Mouse (Mus musculus): ENCODE results near the gene Itga2b. TPM values are rescaled to one million over a fixed set of nuclear protein-coding genes. Genes with fewer than 3 reads are reported as not detected.

Itga2b gene
- polyA plus RNA-seq (2017; shearing (Covaris generic)) = 1.3 TPM

GRCm38 (mm10) chr11:102469648-102470357, at the start of gene Itga2b:
TSS of gene Itga2b (minus strand) at chr11:102470122.

GRCm38 (mm10) chr11:102447497-102447896, 22.4 kb downstream of the Itga2b start, which contains the start of gene Fam171a2:
TSS of gene Fam171a2 (minus strand) at chr11:102447682.

GRCm38 (mm10) chr11:102430121-102431017, 39.6 kb downstream of the Itga2b start, which contains the start of gene Grn:
TSS of gene Grn (plus strand) at chr11:102430315.

GRCm38 (mm10) chr11:102407834-102408215, 62.1 kb downstream of the Itga2b start, which contains the start of gene Slc25a39:
TSS of gene Slc25a39 (minus strand) at chr11:102407946.

Other genes with a start within 250 kb of the Itga2b start
- 34.6 TPM for gene Hdac5, start 240.0 kb downstream of the Itga2b start, polyA plus RNA-seq (2017; shearing (Covaris generic))
- gene BC030867, start 221.2 kb downstream of the Itga2b start, polyA plus RNA-seq (2017; shearing (Covaris generic)) = 0.25 TPM
- gene Asb16, start 201.4 kb downstream of the Itga2b start, polyA plus RNA-seq (2017; shearing (Covaris generic)) = not detected
- 60.1 TPM for gene Tmub2, start 185.2 kb downstream of the Itga2b start, polyA plus RNA-seq (2017; shearing (Covaris generic))
- 19.2 TPM for gene Atxn7l3, start 173.5 kb downstream of the Itga2b start, polyA plus RNA-seq (2017; shearing (Covaris generic))
- 138 TPM for gene Ubtf, start 150.4 kb downstream of the Itga2b start, polyA plus RNA-seq (2017; shearing (Covaris generic))
- gene Slc4a1, start 103.9 kb downstream of the Itga2b start, polyA plus RNA-seq (2017; shearing (Covaris generic)) = 0.13 TPM
- gene Rundc3a, start 76.7 kb downstream of the Itga2b start, polyA plus RNA-seq (2017; shearing (Covaris generic)) = 28.6 TPM
- 84.5 TPM for gene Slc25a39, start 62.2 kb downstream of the Itga2b start, polyA plus RNA-seq (2017; shearing (Covaris generic))
- gene Grn, start 39.8 kb downstream of the Itga2b start, polyA plus RNA-seq (2017; shearing (Covaris generic)) = 35.7 TPM
- not detected for gene Fam171a2, start 22.4 kb downstream of the Itga2b start, polyA plus RNA-seq (2017; shearing (Covaris generic))
- 66.8 TPM for gene Gpatch8, start 86.3 kb upstream of the Itga2b start, polyA plus RNA-seq (2017; shearing (Covaris generic))
- gene Gm11627, start 109.3 kb upstream of the Itga2b start, polyA plus RNA-seq (2017; shearing (Covaris generic)) = not detected
- gene Fzd2, start 134.3 kb upstream of the Itga2b start, polyA plus RNA-seq (2017; shearing (Covaris generic)) = not detected
- gene Meioc, start 193.6 kb upstream of the Itga2b start, polyA plus RNA-seq (2017; shearing (Covaris generic)) = not detected
- gene Ccdc43, start 227.7 kb upstream of the Itga2b start, polyA plus RNA-seq (2017; shearing (Covaris generic)) = 32.9 TPM